Mouse (Mus musculus) heart, adult 8-10 months (tissue): Measurements from ENCODE around the gene Trp53. TPM values are rescaled to one million over a fixed set of nuclear protein-coding genes. Genes with fewer than 3 reads are reported as not detected.

Experiments used
- DNase-seq: peaks from one replicate; pipeline ENCODE4 v3.0.0; 2022; ENCODE audit warnings: low spot score
- total RNA-seq, 4 experiments: library from RNA; stranded (reverse); gene quantifications; 2 replicates each; pipeline ENCODE4 v1.2.4; 2022

Gene Trp53
- total RNA-seq, 4 experiments from 2014 or later, result 12.8 to 16.3 (median 14.1) TPM

- DNase-seq, result no peak
Observed at GRCm38 (mm10) chr11:69560896-69561854, 19.0 kb upstream of the Trp53 start.

GRCm38 (mm10) chr11:69563373-69563772 is 16.8 kb upstream of the Trp53 start:
- no peak for DNase-seq

- DNase-seq, result no peak
Observed at GRCm38 (mm10) chr11:69564391-69564790, 15.8 kb upstream of the Trp53 start.

- DNase-seq, result no peak
Observed at GRCm38 (mm10) chr11:69565131-69565530, 15.0 kb upstream of the Trp53 start.

GRCm38 (mm10) chr11:69575220-69575619 is 4.9 kb upstream of the Trp53 start:
- DNase-seq, result no peak

- DNase-seq, result no peak
Observed at GRCm38 (mm10) chr11:69576307-69576706, 3.9 kb upstream of the Trp53 start.

GRCm38 (mm10) chr11:69578301-69578700 is 1.9 kb upstream of the Trp53 start:
- DNase-seq, result no peak

GRCm38 (mm10) chr11:69579128-69580017 is 786 bp upstream of the Trp53 start:
- peak; percentile 97 for DNase-seq

- no peak for DNase-seq
Observed at GRCm38 (mm10) chr11:69580572-69581146, 500 bp downstream of the Trp53 start.

GRCm38 (mm10) chr11:69581147-69581688 is 1.1 kb downstream of the Trp53 start:
- DNase-seq, result peak; percentile 95

GRCm38 (mm10) chr11:69581814-69582213 is 1.7 kb downstream of the Trp53 start:
- no peak for DNase-seq

- DNase-seq, result no peak
Observed at GRCm38 (mm10) chr11:69582230-69582805, 2.2 kb downstream of the Trp53 start.

- DNase-seq, result no peak
Observed at GRCm38 (mm10) chr11:69584008-69584407, 3.8 kb downstream of the Trp53 start.

- no peak for DNase-seq
Observed at GRCm38 (mm10) chr11:69584937-69585336, 4.8 kb downstream of the Trp53 start.

GRCm38 (mm10) chr11:69585718-69586325 is 5.7 kb downstream of the Trp53 start:
- DNase-seq, result no peak

- DNase-seq, result no peak
Observed at GRCm38 (mm10) chr11:69589207-69589834, 9.2 kb downstream of the Trp53 start.

- no peak for DNase-seq
Observed at GRCm38 (mm10) chr11:69590622-69591021, 10.5 kb downstream of the Trp53 start.

GRCm38 (mm10) chr11:69591424-69591823 is 11.3 kb downstream of the Trp53 start:
- no peak for DNase-seq

GRCm38 (mm10) chr11:69591899-69592637 is 11.9 kb downstream of the Trp53 start:
- no peak for DNase-seq

- DNase-seq, result no peak
Observed at GRCm38 (mm10) chr11:69592799-69593198, 12.6 kb downstream of the Trp53 start.
